Mouse (Mus musculus) brain, embryonic 14.5 days (tissue): ENCODE measurements around the gene Zdhhc14.

Experiments used
- CTCF ChIP-seq: fragments of 200-500 bp; IDR thresholded peaks from 2 replicates; pipeline ENCODE4 v1.5.1; 2012; ENCODE audit warnings: inconsistent platforms, mild to moderate bottlenecking, moderate library complexity, borderline replicate concordance; ENCODE audit not compliant: insufficient read depth, insufficient read length; ENCODE audit errors: extremely low read depth
- POLR2A ChIP-seq: fragments of 200-500 bp; IDR thresholded peaks from 2 replicates; pipeline ENCODE4 v1.6.1; 2012; ENCODE audit warnings: mild to moderate bottlenecking, inconsistent platforms, borderline replicate concordance; ENCODE audit not compliant: poor library complexity, insufficient read depth, insufficient read length, severe bottlenecking; ENCODE audit errors: extremely low read depth

DNA sequence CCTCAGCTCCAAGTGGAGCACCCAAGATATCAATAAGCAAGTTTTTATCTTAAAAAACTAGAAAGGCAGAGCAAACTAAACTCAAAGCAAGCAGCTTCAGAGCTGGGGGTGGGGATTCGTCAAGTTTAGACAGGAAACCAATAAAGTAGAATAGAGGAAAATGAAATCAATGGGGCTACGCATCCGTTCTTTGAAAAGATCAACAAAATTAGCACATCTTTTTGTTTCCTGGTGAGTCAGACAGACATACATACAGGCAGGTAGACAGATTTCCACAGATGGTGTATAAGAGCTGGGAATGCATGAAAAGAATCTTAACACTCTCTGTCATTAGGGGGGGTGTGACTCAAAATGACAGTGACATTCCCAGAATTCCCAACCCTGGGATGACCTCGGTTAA lies 159.2 kb downstream of the Zdhhc14 start:
- no peak for TF ChIP-seq CTCF
- no peak for TF ChIP-seq POLR2A
